Mouse (Mus musculus): ENCODE data around the gene Tbck.

Tbck gene

GRCm38 (mm10) chr3:132683447-132684230 lies at the start of gene Tbck:
Gene Tbck (plus strand): TSS chr3:132684144.
- DNase-seq (ENCODE audit: low spot score), result peak; percentile 94

DNA sequence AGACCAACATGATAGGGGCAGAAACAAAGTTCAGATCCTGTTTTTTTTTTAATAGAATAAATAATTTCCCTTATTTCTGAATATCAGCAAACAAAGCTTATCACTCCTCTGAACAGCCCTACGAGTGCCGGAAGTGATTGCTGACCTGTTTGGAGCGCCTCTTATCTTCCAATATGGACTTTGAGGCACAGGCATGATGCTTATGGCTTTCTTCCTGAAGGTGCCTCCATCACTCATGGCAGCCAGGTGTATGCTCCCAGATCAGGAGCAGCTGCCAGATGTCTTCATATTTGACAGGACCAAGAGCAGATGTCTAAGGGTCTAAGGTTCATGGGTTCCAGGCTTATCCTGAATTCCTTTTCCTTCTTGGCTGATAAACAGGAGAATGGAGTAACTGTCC lies 46.9 kb upstream of the Tbck start:
- no peak for DNase-seq (ENCODE audit: low spot score)

- DNase-seq (ENCODE audit: low spot score), result no peak
These were observed 39.9 kb upstream of the Tbck start for GRCm38 (mm10) chr3:132644071-132644470.

- no peak for DNase-seq (ENCODE audit: low spot score)
These were observed 37.1 kb upstream of the Tbck start for GRCm38 (mm10) chr3:132646814-132647213.

GRCm38 (mm10) chr3:132649368-132649767 lies 34.6 kb upstream of the Tbck start:
- DNase-seq (ENCODE audit: low spot score), result no peak

DNA sequence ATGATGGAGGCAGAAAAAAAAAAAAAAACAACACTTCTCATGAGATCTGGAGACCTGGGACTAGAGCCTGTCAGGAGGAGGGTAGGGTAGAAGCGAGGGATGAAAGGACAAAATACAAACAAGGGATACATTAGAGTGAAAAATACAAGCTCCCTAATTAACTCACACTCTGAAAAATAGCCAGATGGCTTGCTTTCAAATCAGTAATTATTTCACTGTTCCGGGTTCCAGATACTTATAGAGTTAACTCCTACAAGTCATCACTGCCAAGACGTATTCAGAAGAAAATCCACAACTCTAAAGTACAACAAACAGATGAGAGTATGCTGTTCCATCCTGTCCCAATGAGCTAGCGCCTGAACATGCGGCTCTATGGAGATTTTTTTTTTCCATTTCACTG lies 33.8 kb upstream of the Tbck start:
- no peak for DNase-seq (ENCODE audit: low spot score)

- DNase-seq (ENCODE audit: low spot score), result no peak
These were observed 32.2 kb upstream of the Tbck start for GRCm38 (mm10) chr3:132651776-132652175.

- no peak for DNase-seq (ENCODE audit: low spot score)
These were observed 30.0 kb upstream of the Tbck start for GRCm38 (mm10) chr3:132653959-132654358.

GRCm38 (mm10) chr3:132655955-132656354 lies 28.0 kb upstream of the Tbck start:
- no peak for DNase-seq (ENCODE audit: low spot score)

GRCm38 (mm10) chr3:132677494-132677893 lies 6.5 kb upstream of the Tbck start:
- peak; percentile 20 for DNase-seq (ENCODE audit: low spot score)

GRCm38 (mm10) chr3:132684231-132684928 lies 436 bp downstream of the Tbck start, which contains the start of gene Aimp1:
Gene Aimp1 (minus strand): TSS chr3:132684370.
- DNase-seq (ENCODE audit: low spot score), result no peak

DNA sequence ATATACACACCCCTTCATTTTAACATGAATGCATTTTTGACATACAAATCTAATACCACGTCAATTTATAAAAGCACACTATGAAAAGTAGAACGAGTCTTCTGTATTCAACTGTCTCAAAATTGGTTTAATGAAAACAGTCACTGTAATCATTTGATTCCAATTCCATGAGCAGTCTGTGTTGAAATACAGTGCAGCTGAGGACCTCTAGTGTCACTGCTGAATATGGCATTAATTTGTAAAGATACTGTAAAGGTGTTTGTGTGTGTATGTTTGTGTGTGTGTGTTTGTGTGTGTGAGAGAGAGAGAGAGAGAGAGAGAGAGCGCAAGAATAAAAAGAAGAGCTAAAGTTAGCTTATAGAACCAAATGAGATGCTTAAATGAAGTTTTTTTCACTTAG lies 17.4 kb downstream of the Tbck start:
- no peak for DNase-seq (ENCODE audit: low spot score)

DNA sequence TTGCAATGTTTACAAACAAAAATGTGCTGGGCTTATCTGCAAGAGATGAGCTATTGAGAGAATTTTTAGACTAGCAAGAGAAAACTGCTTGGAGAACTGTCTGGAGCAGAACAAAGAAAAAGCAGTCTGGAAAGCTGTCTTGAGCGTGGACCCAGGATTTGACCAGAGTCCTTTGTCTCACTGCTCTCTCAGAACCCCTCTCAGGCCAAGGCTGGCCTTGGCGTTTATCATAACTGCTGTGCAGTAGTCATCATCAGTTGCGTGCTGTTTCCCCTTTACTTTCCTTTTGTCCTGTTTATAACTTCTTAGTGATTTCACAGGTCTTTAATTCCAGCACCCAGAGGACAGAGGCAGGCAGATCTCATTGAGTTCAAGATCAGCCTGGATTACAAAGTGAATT lies 20.3 kb downstream of the Tbck start:
- DNase-seq (ENCODE audit: low spot score), result no peak

DNA sequence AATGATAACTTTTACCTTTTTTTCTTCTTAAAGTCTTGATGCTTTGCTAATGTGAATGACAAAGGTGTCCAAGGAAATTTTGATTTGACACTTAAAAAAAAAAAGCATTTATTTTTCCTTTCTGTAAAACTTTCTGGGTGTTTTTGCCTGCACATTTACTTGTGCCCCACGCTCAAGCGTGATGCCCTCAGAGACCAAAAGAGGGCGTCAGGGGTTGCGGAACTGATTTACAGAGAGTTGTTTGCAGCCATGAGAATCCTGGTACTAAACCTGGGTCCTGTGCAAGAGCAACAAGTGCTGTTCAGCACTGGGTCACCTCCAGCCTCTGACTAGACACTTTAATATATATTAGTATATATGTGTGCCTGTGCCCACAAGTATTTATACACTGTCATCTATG lies 23.0 kb downstream of the Tbck start:
- no peak for DNase-seq (ENCODE audit: low spot score)

GRCm38 (mm10) chr3:132713913-132714312 lies 30.0 kb downstream of the Tbck start:
- DNase-seq (ENCODE audit: low spot score), result no peak

DNA sequence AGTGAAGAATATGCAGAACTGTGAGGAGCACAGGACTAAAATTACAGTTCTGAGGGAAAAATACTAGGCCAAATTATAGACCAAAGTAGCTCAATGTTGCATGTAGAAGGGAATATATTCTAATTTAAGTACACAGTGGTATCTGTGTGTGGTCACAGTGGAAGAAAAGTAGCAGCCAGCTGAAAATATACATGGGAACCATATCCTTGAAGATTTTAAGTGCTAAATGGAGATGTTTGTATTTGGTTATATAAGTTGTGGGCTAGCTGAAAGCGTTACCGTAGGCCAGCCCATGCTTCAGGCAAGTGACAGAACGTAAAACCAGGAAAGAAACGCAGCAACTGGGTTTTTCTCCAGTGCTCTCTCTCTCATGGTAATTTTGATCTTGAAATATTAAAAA lies 33.4 kb downstream of the Tbck start:
- DNase-seq (ENCODE audit: low spot score), result no peak

DNA sequence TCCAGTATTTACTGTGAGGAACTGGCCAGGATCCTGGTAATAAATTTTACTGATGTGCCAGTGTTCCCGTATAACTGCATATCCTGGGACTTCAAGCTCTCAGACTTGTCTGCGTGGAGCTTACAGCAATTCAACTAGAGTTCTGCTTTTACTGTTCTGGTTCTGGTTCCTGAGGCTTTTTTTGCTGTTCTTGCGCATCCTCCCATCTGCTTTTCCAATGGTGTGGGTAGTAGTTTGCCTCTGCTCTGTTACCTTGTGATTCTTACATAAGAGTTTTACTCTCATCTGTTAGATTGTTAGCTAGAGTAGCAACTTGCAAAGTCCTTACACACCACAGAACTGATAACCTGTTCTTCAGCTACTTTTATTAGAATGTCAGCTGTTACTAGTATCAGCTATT lies 40.4 kb downstream of the Tbck start:
- no peak for DNase-seq (ENCODE audit: low spot score)

- no peak for DNase-seq (ENCODE audit: low spot score)
These were observed 60.6 kb downstream of the Tbck start for GRCm38 (mm10) chr3:132744287-132745146.

- DNase-seq (ENCODE audit: low spot score), result peak; percentile 33
These were observed 63.1 kb downstream of the Tbck start for GRCm38 (mm10) chr3:132747036-132747435.

DNA sequence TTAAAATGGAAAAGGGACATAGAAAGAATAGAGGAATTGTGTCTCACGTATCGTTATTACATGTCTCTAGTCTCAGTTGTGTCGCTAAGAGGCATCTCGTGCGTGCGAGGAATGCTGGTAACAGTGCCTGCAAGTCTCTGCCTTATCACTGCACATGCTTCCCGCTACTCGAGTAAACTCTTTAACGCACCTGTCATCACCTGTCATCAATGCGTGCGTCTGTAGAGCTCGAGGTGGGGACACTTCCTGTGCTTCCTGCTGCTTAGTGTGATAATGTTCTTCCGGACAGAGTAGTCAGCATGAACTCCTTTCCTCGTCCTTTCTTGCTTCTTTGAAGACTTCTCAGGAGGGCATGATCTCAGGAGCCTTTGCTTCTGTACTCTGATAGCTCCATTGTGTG lies 63.8 kb downstream of the Tbck start:
- DNase-seq (ENCODE audit: low spot score), result no peak

- DNase-seq (ENCODE audit: low spot score), result no peak
These were observed 64.8 kb downstream of the Tbck start for GRCm38 (mm10) chr3:132748750-132749149.

GRCm38 (mm10) chr3:132752772-132753171 lies 68.8 kb downstream of the Tbck start:
- no peak for DNase-seq (ENCODE audit: low spot score)

- DNase-seq (ENCODE audit: low spot score), result no peak
These were observed 72.3 kb downstream of the Tbck start for GRCm38 (mm10) chr3:132756274-132756673.
